Mouse (Mus musculus): ENCODE data around the gene Plagl1. TPM values are rescaled to one million over a fixed set of nuclear protein-coding genes. Genes with fewer than 3 reads are reported as not detected.

Plagl1 gene
- total RNA-seq, 2 experiments from 2014 or later = 17.5 to 23.7 TPM

DNA sequence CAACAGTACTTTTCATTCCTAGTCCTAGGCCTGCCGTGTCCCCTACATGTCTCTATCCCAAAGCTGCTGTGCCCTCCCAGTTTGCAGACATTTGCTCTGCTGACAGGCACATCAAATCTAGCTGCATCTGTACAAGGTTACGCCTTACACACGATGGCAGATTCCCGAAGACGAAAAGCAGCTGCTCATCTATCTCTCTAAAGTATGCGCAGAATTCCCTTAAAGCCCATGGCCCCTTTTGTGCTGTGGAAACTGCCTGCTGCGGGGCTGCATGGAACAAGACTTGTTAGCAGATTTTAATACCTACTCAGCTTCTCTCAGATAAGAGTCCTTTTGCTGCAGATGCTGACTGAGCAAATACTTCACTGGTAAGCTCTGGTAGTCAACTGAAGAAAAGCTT, 119.9 kb downstream of the Plagl1 start:
- no peak overlapping the region for H3K27ac ChIP-seq
- TF ChIP-seq CTCF (IDR thresholded peaks at IDR 0.05) = no peak
- intact Hi-C loops (cut with DNase I) = loop anchor here (10.0 kb wide), 1 partner anchor 355 kb away; no protein-coding TSS in a partner anchor
- no peak overlapping the region for H3K4me3 ChIP-seq
- DNase-seq (ENCODE audit: extremely low spot score in 1 of 2, low spot score in 2 of 2) = no peak

Other genes with a start within 250 kb of the Plagl1 start
- gene Utrn, start 191.1 kb upstream of the Plagl1 start, total RNA-seq (2021) = 10 to 100 TPM; 65.4 to 69.3 TPM
- under 1 TPM; 0.07 to 0.23 TPM for gene Stx11, start 96.2 kb upstream of the Plagl1 start, total RNA-seq (2021)
- 1 to 10 TPM; 7.8 to 7.9 TPM for gene Sf3b5, start 55.2 kb upstream of the Plagl1 start, total RNA-seq (2021)
- gene Zc2hc1b, start 117.5 kb downstream of the Plagl1 start, total RNA-seq (2021) = not detected
- gene Ltv1, start 132.7 kb downstream of the Plagl1 start, total RNA-seq (2021) = 10 to 100 TPM; 18.6 to 23.6 TPM

Measured in left cerebral cortex, adult 2 months (tissue).